Mouse (Mus musculus): ENCODE measurements around the gene Ankrd33.

Gene Ankrd33

GRCm38 (mm10) chr15:101147115-101147909 lies 31.8 kb downstream of the Ankrd33 start:
- no peak for DNase-seq (ENCODE audit: low spot score)

DNA sequence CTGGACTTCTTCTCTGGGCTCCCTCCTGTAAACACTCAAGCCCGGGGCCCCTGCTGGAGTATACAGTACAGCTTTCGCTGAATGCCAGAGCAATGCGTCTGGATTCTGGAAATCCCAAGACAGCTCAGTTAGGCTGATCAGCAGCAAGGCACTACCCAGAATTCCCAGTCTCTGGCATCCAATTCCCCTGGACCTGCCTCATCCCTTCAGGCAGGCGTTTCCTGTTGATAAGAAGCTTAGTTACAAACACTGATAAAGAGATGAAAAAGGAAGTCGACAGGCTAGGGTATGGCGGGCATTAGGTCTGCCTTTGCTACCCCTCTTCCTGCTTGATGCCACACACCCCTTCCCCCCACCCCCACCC lies 32.3 kb downstream of the Ankrd33 start:
- no peak for DNase-seq (ENCODE audit: low spot score)

GRCm38 (mm10) chr15:101148604-101149003 lies 33.0 kb downstream of the Ankrd33 start:
- DNase-seq (ENCODE audit: low spot score) = no peak

DNA sequence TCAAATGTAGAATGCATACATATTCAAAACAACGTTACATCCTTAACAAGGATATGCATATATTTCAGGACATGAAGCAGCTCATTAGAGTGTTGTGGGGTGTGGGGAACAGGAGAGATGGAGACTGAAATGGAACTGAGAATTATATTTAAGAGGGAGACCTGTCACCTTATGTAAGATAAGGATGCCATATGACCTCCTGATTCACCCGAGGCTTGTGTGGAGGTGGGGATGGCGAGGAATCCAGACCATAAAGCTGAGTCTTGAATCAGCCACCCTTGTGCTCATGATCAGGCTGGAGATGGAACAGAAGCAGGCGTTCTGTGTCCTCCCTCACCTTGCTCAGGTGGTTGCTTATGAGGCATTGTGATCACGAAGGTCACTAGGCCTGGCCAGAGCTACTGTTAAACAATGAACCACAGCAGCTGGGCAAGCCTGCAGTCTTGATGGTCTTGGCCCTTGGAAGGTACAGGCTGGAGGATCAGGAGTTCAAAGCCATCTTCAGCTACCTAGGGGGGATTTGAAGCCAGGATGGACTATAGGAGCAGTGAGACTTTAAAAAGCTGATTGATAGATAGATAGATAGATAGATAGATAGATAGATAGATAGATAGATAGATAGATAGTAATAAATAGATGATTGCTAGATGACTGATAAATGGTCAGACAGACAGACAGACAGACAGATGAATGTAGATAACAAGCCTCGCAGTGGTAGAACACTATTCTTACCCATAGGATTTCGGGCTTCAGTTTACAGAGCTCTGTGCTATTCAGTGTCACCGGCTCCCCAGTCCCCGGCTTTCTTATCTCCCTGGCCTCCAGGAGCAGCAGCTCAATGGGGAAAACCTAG lies 36.1 kb downstream of the Ankrd33 start:
- no peak for DNase-seq (ENCODE audit: low spot score)

- no peak for DNase-seq (ENCODE audit: low spot score)
Measured at GRCm38 (mm10) chr15:101154700-101155616, 39.4 kb downstream of the Ankrd33 start.

DNA sequence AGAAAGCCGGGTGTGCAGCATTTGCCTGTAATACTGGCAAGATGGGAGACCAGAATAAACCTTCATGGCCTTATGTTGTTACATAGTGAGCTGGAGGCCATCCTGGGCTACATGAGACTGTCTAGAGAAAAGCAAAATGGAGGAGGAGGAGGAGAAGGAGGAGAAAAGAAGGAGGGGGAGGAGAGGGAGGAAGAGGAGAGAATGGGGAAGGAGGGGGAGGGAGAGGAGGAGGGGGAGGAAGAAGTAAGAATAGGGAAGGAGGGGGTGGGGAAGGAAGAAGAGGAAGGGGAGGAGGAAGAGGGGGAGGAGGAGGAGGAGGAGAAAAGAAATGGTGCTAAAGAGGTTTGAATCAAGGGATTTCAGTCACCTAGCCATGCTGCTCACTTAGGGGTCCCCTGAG lies 44.6 kb downstream of the Ankrd33 start:
- DNase-seq (ENCODE audit: low spot score) = no peak

- DNase-seq (ENCODE audit: low spot score) = no peak
Measured at GRCm38 (mm10) chr15:101160591-101160990, 45.0 kb downstream of the Ankrd33 start.

DNA sequence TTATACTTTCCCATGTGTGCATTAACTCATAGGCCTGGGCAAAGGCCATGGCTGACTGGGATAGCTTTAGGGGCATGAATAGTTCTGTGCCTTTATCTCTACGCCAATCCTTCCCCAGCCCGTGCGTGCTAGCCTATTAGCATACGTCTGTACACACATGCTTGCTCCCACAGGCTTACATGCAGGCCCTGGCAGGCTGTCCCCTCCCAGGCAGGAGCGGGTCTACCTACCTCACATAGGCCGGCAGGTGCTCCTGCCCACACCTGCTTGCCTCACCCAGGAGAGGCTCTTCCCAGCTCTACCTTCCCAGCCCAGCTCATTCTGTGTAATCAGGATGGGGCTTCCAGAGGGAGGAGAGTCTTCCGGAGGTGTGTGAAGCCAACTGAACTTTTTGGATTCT lies 46.0 kb downstream of the Ankrd33 start:
- DNase-seq (ENCODE audit: low spot score) = peak; percentile 76

DNA sequence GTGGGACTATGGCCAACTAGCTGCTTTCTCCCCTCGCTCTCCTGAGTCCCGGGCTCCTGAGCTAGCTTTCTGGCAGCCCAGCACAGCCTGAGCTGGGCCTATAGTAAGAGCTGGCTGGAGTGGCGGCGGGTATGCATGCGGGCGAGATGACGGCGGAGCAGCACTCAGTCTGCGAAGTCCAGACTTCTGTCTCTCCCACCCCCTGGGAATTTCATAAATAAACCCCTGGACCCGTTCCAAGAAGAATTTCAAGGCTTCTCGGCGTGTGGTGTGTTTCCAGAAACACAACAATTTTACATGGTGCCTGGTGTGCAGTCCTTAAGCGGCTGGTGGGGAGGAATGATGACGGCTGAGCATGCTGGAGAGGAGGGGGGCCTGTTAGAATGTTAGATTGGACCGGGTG lies 47.5 kb downstream of the Ankrd33 start:
- no peak for DNase-seq (ENCODE audit: low spot score)

DNA sequence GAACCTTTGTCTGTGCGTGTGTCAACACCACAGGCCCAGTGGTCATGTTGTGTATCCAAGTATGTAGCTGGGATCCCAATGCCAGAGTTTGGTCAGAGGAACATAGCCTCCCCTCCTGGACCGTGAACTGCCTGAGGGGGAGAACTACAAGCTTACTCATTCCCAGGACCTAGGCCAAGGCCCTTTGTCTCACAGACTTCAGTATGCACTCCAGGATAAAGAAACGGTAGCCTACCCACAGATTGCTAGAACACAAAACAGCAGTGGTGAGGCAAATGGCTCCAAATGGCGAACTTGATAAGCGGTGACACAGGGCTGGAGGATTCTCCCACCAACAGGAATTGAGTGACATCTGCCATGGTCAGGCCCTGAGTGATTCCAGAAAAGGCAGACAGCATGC lies 48.3 kb downstream of the Ankrd33 start:
- DNase-seq (ENCODE audit: low spot score) = no peak

DNA sequence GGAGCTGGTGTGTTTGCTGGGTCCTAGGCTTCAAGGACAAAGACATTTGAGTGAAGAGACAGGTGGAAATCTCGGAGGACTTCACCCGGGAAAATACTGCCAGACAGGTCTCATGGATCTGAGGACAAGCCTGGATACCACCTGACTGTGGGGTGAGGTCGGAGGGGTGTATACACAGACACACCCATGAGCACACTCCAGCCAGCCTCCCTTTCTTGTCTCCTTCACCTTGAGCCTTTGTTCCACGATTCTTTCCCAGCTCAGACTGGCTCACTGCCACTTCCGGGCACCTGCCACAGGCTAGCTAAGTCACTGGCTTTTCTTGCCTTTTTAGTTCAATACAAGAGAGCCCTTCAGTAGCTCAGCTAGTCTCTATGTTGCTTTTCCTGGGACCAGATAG lies 48.7 kb downstream of the Ankrd33 start:
- DNase-seq (ENCODE audit: low spot score) = no peak

GRCm38 (mm10) chr15:101165658-101166437 lies 50.3 kb downstream of the Ankrd33 start:
- DNase-seq (ENCODE audit: low spot score) = peak; percentile 71

- no peak for DNase-seq (ENCODE audit: low spot score)
Measured at GRCm38 (mm10) chr15:101167553-101167952, 52.0 kb downstream of the Ankrd33 start.

Measured in urinary bladder, postnatal 14 days (tissue).